28 mouse cellular contexts compared by ENCODE assay signal in the genomic region with DNA sequence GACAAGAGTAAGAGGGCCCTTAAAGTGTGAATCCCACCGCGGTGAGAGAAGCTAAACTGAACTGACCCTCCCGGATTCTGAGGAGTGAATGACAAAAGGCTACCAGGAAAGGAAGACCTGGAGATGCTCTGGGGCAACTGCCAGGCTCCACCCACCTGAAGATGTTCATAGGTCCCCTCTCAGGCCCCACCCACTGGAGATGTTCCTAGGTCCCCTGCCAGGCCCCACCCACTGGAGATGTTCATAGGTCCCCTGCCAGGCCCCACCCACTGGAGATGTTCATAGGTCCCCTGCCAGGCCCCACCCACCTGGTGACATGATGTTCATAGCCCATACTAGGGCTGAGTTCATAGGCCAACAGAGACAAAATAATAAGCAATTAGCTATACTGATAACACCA. TPM values are rescaled to one million over a fixed set of nuclear protein-coding genes. Genes with fewer than 3 reads are reported as not detected.
"Had no signal": no experiment of that assay in that cellular context is flagged by ENCODE, and none has a peak within 500 bp of the region (broad histone marks: within the 10 kb centered on the region; RNA-seq: fewer than 3 reads in every experiment).

No protein-coding gene starts in this region.

- H3K27ac ChIP-seq: heart, embryonic 13.5 days; heart, embryonic 15.5 days; hindbrain, embryonic 13.5 days; hindbrain, embryonic 15.5 days; hindbrain, postnatal 0 days; kidney, embryonic 15.5 days; kidney, postnatal 0 days; limb, embryonic 13.5 days; limb, embryonic 15.5 days; liver, embryonic 12.5 days had no signal

- H3K27me3 ChIP-seq: hindbrain, embryonic 13.5 days; hindbrain, embryonic 15.5 days had no signal

- H3K36me3 ChIP-seq: heart, embryonic 13.5 days; heart, embryonic 15.5 days; hindbrain, embryonic 13.5 days; hindbrain, embryonic 15.5 days; kidney, embryonic 15.5 days; limb, embryonic 13.5 days; limb, embryonic 15.5 days; liver, embryonic 12.5 days had no signal

- H3K9ac ChIP-seq: heart, embryonic 13.5 days; heart, embryonic 15.5 days; hindbrain, embryonic 13.5 days; hindbrain, embryonic 15.5 days; kidney, embryonic 15.5 days; limb, embryonic 13.5 days; limb, embryonic 15.5 days; liver, embryonic 12.5 days had no signal

- H3K4me1 ChIP-seq: heart, embryonic 15.5 days; limb, embryonic 15.5 days; liver, embryonic 12.5 days had no signal

- H3K9me3 ChIP-seq: heart, embryonic 15.5 days; hindbrain, embryonic 15.5 days; kidney, embryonic 15.5 days; limb, embryonic 15.5 days had no signal

- ATAC-seq: hindbrain, postnatal 0 days; intestine, embryonic 16.5 days; liver, embryonic 12.5 days had no signal

- DNase-seq: gastrocnemius, postnatal 14 days; gastrocnemius, postnatal 36 days; heart, adult 18-20 months; heart, postnatal 14 days; heart, postnatal 36 days; kidney, adult 11 months; kidney, adult 2 months; kidney, adult 9 months; kidney, postnatal 14 days; kidney, postnatal 36 days; layer of hippocampus, adult 9-11 months; layer of hippocampus, postnatal 36 days; left cerebral cortex, postnatal 4 days had no signal

- H3K4me3 ChIP-seq: heart, embryonic 13.5 days; heart, embryonic 15.5 days; hindbrain, embryonic 13.5 days; hindbrain, embryonic 15.5 days; kidney, embryonic 15.5 days; limb, embryonic 13.5 days; limb, embryonic 15.5 days; liver, embryonic 12.5 days had no signal

- H3K4me2 ChIP-seq: heart, embryonic 11.5 days; heart, embryonic 13.5 days; heart, embryonic 15.5 days; hindbrain, embryonic 13.5 days; hindbrain, embryonic 15.5 days; kidney, embryonic 15.5 days; limb, embryonic 13.5 days; limb, embryonic 15.5 days; liver, embryonic 12.5 days had no signal

RNA-seq across cellular contexts. Expression of a gene that starts 54.5 kb away (rescaled TPM):
- total RNA-seq: heart, adult 18-20 months; heart, adult 8-10 months; hematopoietic stem cell, adult 5-6 weeks; liver, adult 2 months had no signal
- polyA plus RNA-seq: intestine, embryonic 16.5 days; kidney, adult 2 months; liver, adult 2 months had no signal
